Mouse (Mus musculus): ENCODE measurements around the gene Gnb5. TPM values are rescaled to one million over a fixed set of nuclear protein-coding genes. Genes with fewer than 3 reads are reported as not detected.

Gene Gnb5
- polyA plus RNA-seq, 1 experiment from 2014 or later, result 1.7 TPM

GRCm38 (mm10) chr9:75376428-75376827, 70.3 kb downstream of the Gnb5 start:
- no peak overlapping the region for H3K27ac ChIP-seq (ENCODE audit: low read length)
- no peak overlapping the region for H3K4me2 ChIP-seq (ENCODE audit: low read depth, low read length)
- H3K36me3 ChIP-seq (ENCODE audit: control insufficient read depth, insufficient read depth), result no peaks in the 10 kb centered on the region
- 47% methylated on average over 1 of the region's 1 CpGs for WGBS (ENCODE audit: insufficient replicate concordance)
- no peak for ATAC-seq (ENCODE audit: low read depth)
- no peak overlapping the region for H3K9ac ChIP-seq (ENCODE audit: low read depth, low read length)
- no peaks in the 10 kb centered on the region for H3K4me1 ChIP-seq (ENCODE audit: control insufficient read depth, low read depth, low read length)
- no peaks in the 10 kb centered on the region for H3K9me3 ChIP-seq (replicated peaks; ENCODE audit: control insufficient read depth, low read length)
- no peak overlapping the region for H3K4me3 ChIP-seq (ENCODE audit: low read depth, low read length)
- H3K27me3 ChIP-seq (ENCODE audit: control insufficient read depth, insufficient read depth, low read depth, low read length), result no peaks in the 10 kb centered on the region

- Histone ChIP-seq H3K9me3 (replicated peaks; ENCODE audit: control insufficient read depth, low read length) (no peaks in the 10 kb centered on the region), H3K27ac (ENCODE audit: low read length) (no peak overlapping the region), H3K4me1 (ENCODE audit: control insufficient read depth, low read depth, low read length) (no peaks in the 10 kb centered on the region), H3K4me3 (ENCODE audit: low read depth, low read length) (no peak overlapping the region), H3K27me3 (ENCODE audit: control insufficient read depth, insufficient read depth, low read depth, low read length) (no peaks in the 10 kb centered on the region), H3K4me2 (ENCODE audit: low read depth, low read length) (no peak overlapping the region), H3K9ac (ENCODE audit: low read depth, low read length) (no peak overlapping the region), H3K36me3 (ENCODE audit: control insufficient read depth, insufficient read depth) (no peaks in the 10 kb centered on the region)
- ATAC-seq (ENCODE audit: low read depth), result no peak
- 66% methylated on average over 2 of the region's 2 CpGs for WGBS (ENCODE audit: insufficient replicate concordance)
Measured at GRCm38 (mm10) chr9:75378774-75379173, 72.7 kb downstream of the Gnb5 start.

GRCm38 (mm10) chr9:75382825-75383224, 76.7 kb downstream of the Gnb5 start:
- Histone ChIP-seq H3K9ac (ENCODE audit: low read depth, low read length) (no peak overlapping the region), H3K36me3 (ENCODE audit: control insufficient read depth, insufficient read depth) (no peaks in the 10 kb centered on the region; the same call in 1 of the 2 replicates), H3K4me3 (ENCODE audit: low read depth, low read length) (no peak overlapping the region), H3K27me3 (ENCODE audit: control insufficient read depth, insufficient read depth, low read depth, low read length) (no peaks in the 10 kb centered on the region), H3K4me1 (ENCODE audit: control insufficient read depth, low read depth, low read length) (no peaks in the 10 kb centered on the region), H3K27ac (ENCODE audit: low read length) (no peak overlapping the region), H3K9me3 (replicated peaks; ENCODE audit: control insufficient read depth, low read length) (no peaks in the 10 kb centered on the region), H3K4me2 (ENCODE audit: low read depth, low read length) (no peak overlapping the region)
- 80% methylated on average over 14 of the region's 14 CpGs for WGBS (ENCODE audit: insufficient replicate concordance)
- ATAC-seq (ENCODE audit: low read depth), result no peak

GRCm38 (mm10) chr9:75383785-75384184, 77.7 kb downstream of the Gnb5 start:
- Histone ChIP-seq H3K27ac (ENCODE audit: low read length) (no peak overlapping the region), H3K9ac (ENCODE audit: low read depth, low read length) (no peak overlapping the region), H3K4me3 (ENCODE audit: low read depth, low read length) (no peak overlapping the region), H3K4me2 (ENCODE audit: low read depth, low read length) (no peak overlapping the region), H3K36me3 (ENCODE audit: control insufficient read depth, insufficient read depth) (no peaks in the 10 kb centered on the region; the same call in 1 of the 2 replicates), H3K27me3 (ENCODE audit: control insufficient read depth, insufficient read depth, low read depth, low read length) (no peaks in the 10 kb centered on the region), H3K4me1 (ENCODE audit: control insufficient read depth, low read depth, low read length) (no peaks in the 10 kb centered on the region), H3K9me3 (replicated peaks; ENCODE audit: control insufficient read depth, low read length) (no peaks in the 10 kb centered on the region)
- WGBS (ENCODE audit: insufficient replicate concordance), result 66% methylated on average over 9 of the region's 9 CpGs
- no peak for ATAC-seq (ENCODE audit: low read depth)

- 62% methylated on average over 3 of the region's 3 CpGs for WGBS (ENCODE audit: insufficient replicate concordance)
- no peak for ATAC-seq (ENCODE audit: low read depth)
- H3K27me3 ChIP-seq (ENCODE audit: control insufficient read depth, insufficient read depth, low read depth, low read length), result no peaks in the 10 kb centered on the region
- H3K9me3 ChIP-seq (replicated peaks; ENCODE audit: control insufficient read depth, low read length), result no peaks in the 10 kb centered on the region
- H3K4me1 ChIP-seq (ENCODE audit: control insufficient read depth, low read depth, low read length), result no peaks in the 10 kb centered on the region
- peaks cover 7% of the 10 kb centered on the region; the same call in 1 of the 2 replicates for H3K36me3 ChIP-seq (ENCODE audit: control insufficient read depth, insufficient read depth)
- no peak overlapping the region for H3K4me3 ChIP-seq (ENCODE audit: low read depth, low read length)
- H3K9ac ChIP-seq (ENCODE audit: low read depth, low read length), result no peak overlapping the region
- no peak overlapping the region for H3K4me2 ChIP-seq (ENCODE audit: low read depth, low read length)
- no peak overlapping the region for H3K27ac ChIP-seq (ENCODE audit: low read length)
Measured at GRCm38 (mm10) chr9:75384337-75384962, 78.4 kb downstream of the Gnb5 start.

- no peaks in the 10 kb centered on the region for H3K27me3 ChIP-seq (ENCODE audit: control insufficient read depth, insufficient read depth, low read depth, low read length)
- no peak overlapping the region for H3K4me3 ChIP-seq (ENCODE audit: low read depth, low read length)
- no peaks in the 10 kb centered on the region for H3K4me1 ChIP-seq (ENCODE audit: control insufficient read depth, low read depth, low read length)
- H3K4me2 ChIP-seq (ENCODE audit: low read depth, low read length), result no peak overlapping the region
- ATAC-seq (ENCODE audit: low read depth), result no peak
- no peak overlapping the region for H3K27ac ChIP-seq (ENCODE audit: low read length)
- H3K9me3 ChIP-seq (replicated peaks; ENCODE audit: control insufficient read depth, low read length), result no peaks in the 10 kb centered on the region
- H3K9ac ChIP-seq (ENCODE audit: low read depth, low read length), result no peak overlapping the region
- peaks cover 7% of the 10 kb centered on the region; the same call in 1 of the 2 replicates for H3K36me3 ChIP-seq (ENCODE audit: control insufficient read depth, insufficient read depth)
- 69% methylated on average over 9 of the region's 9 CpGs for WGBS (ENCODE audit: insufficient replicate concordance)
Measured at GRCm38 (mm10) chr9:75385218-75385974, 79.3 kb downstream of the Gnb5 start.

GRCm38 (mm10) chr9:75393251-75393650, 87.2 kb downstream of the Gnb5 start:
- H3K9me3 ChIP-seq (replicated peaks; ENCODE audit: control insufficient read depth, low read length), result no peaks in the 10 kb centered on the region
- no peak for ATAC-seq (ENCODE audit: low read depth)
- H3K9ac ChIP-seq (ENCODE audit: low read depth, low read length), result no peak overlapping the region
- H3K27ac ChIP-seq (ENCODE audit: low read length), result no peak overlapping the region
- peaks cover 22% of the 10 kb centered on the region for H3K36me3 ChIP-seq (ENCODE audit: control insufficient read depth, insufficient read depth)
- H3K4me1 ChIP-seq (ENCODE audit: control insufficient read depth, low read depth, low read length), result no peaks in the 10 kb centered on the region
- H3K27me3 ChIP-seq (ENCODE audit: control insufficient read depth, insufficient read depth, low read depth, low read length), result no peaks in the 10 kb centered on the region
- 77% methylated on average over 12 of the region's 12 CpGs for WGBS (ENCODE audit: insufficient replicate concordance)
- no peak overlapping the region for H3K4me3 ChIP-seq (ENCODE audit: low read depth, low read length)
- no peak overlapping the region for H3K4me2 ChIP-seq (ENCODE audit: low read depth, low read length)

Other genes with a start within 250 kb of the Gnb5 start
- gene Myo5a, start 235.3 kb upstream of the Gnb5 start, polyA plus RNA-seq (2015; fragmentation: Nextera tagmentation; extraction: Ambion mirVana), result 1.4 and 1.6 TPM in 2 replicates
- gene Myo5c, start 74.3 kb upstream of the Gnb5 start, polyA plus RNA-seq (2015; fragmentation: Nextera tagmentation; extraction: Ambion mirVana), result 1.1 and 1.6 TPM in 2 replicates
- not detected in 2 replicates for gene Bcl2l10, start 41.5 kb downstream of the Gnb5 start, polyA plus RNA-seq (2015; fragmentation: Nextera tagmentation; extraction: Ambion mirVana)
- 14.3 and 15.5 TPM in 2 replicates for gene Mapk6, start 103.7 kb downstream of the Gnb5 start, polyA plus RNA-seq (2015; fragmentation: Nextera tagmentation; extraction: Ambion mirVana)
- 13.2 TPM in 2 replicates for gene Leo1, start 135.2 kb downstream of the Gnb5 start, polyA plus RNA-seq (2015; fragmentation: Nextera tagmentation; extraction: Ambion mirVana)